Mouse (Mus musculus): ENCODE results near the gene BC049352. TPM values are rescaled to one million over a fixed set of nuclear protein-coding genes. Genes with fewer than 3 reads are reported as not detected.

BC049352 gene
- total and polyA plus RNA-seq, 3 experiments, result 0.23 TPM; not detected in 2

DNA sequence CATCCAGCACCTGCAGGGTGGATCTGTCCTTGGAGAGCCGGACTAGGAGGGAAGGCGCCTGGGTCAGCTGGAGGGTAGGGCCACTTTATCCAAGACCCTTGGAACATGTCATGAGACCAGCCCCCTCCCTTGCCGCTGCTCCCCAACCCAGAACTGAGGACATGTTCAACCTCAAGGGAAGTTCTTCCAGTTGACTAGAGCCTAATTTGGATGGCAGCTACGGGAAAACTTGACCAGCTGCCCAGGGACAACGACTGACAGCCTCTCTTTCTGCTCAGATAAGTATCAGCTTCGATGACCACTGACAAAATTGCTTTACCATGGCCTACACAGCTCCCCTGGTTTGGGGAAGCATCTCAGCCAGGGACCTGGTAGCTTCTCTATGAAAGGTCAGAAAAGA is 1.5 kb downstream of the BC049352 start:
- 75% methylated on average over 6 of the region's 6 CpGs for WGBS
- Histone ChIP-seq H3K27me3 (ENCODE audit: control insufficient read depth, insufficient read depth, low read length) (no peaks in the 10 kb centered on the region), H3K36me3 (ENCODE audit: control insufficient read depth, insufficient read depth, low read length) (no peaks in the 10 kb centered on the region), H3K27ac (no peak overlapping the region), H3K4me3 (no peak overlapping the region), H3K4me1 (ENCODE audit: control insufficient read depth, insufficient read depth, low read length) (no peaks in the 10 kb centered on the region), H3K79me2 (replicated peaks; ENCODE audit: control insufficient read depth, insufficient read depth, low read length) (no peaks in the 10 kb centered on the region), H3K9ac (ENCODE audit: low read depth, low read length) (no peak overlapping the region)
- intact Hi-C loops (cut with DNase I), result no loop called here
- no peak for TF ChIP-seq EP300 (IDR thresholded peaks at IDR 0.05; ENCODE audit: insufficient read depth, low read depth, low read length)
- no peak for TF ChIP-seq CTCF (IDR thresholded peaks at IDR 0.05)
- TF ChIP-seq POLR2A (IDR thresholded peaks at IDR 0.05; ENCODE audit: insufficient read depth, low read depth, low read length), result no peak
- DNase-seq, result no peak

GRCm38 (mm10) chr9:45185250-45185649 is 3.4 kb downstream of the BC049352 start:
- Histone ChIP-seq H3K27me3 (ENCODE audit: control insufficient read depth, insufficient read depth, low read length) (no peaks in the 10 kb centered on the region), H3K36me3 (ENCODE audit: control insufficient read depth, insufficient read depth, low read length) (no peaks in the 10 kb centered on the region), H3K79me2 (replicated peaks; ENCODE audit: control insufficient read depth, insufficient read depth, low read length) (no peaks in the 10 kb centered on the region), H3K4me1 (ENCODE audit: control insufficient read depth, insufficient read depth, low read length) (no peaks in the 10 kb centered on the region), H3K27ac (no peak overlapping the region), H3K4me3 (no peak overlapping the region), H3K9ac (ENCODE audit: low read depth, low read length) (no peak overlapping the region)
- WGBS, result 75% methylated on average over 4 of the region's 4 CpGs
- no peak for DNase-seq
- no peak for TF ChIP-seq CTCF (IDR thresholded peaks at IDR 0.05)
- TF ChIP-seq POLR2A (IDR thresholded peaks at IDR 0.05; ENCODE audit: insufficient read depth, low read depth, low read length), result no peak
- TF ChIP-seq EP300 (IDR thresholded peaks at IDR 0.05; ENCODE audit: insufficient read depth, low read depth, low read length), result no peak
- intact Hi-C loops (cut with DNase I), result no loop called here

- WGBS, result 81% methylated on average over 10 of the region's 10 CpGs
- no peaks in the 10 kb centered on the region for H3K4me1 ChIP-seq (ENCODE audit: control insufficient read depth, insufficient read depth, low read length)
- TF ChIP-seq POLR2A (IDR thresholded peaks at IDR 0.05; ENCODE audit: insufficient read depth, low read depth, low read length) (no peak), CTCF (IDR thresholded peaks at IDR 0.05) (no peak), EP300 (IDR thresholded peaks at IDR 0.05; ENCODE audit: insufficient read depth, low read depth, low read length) (no peak)
- H3K4me3 ChIP-seq, result no peak overlapping the region
- no peak overlapping the region for H3K9ac ChIP-seq (ENCODE audit: low read depth, low read length)
- H3K36me3 ChIP-seq (ENCODE audit: control insufficient read depth, insufficient read depth, low read length), result no peaks in the 10 kb centered on the region
- H3K27ac ChIP-seq, result no peak overlapping the region
- no peaks in the 10 kb centered on the region for H3K79me2 ChIP-seq (replicated peaks; ENCODE audit: control insufficient read depth, insufficient read depth, low read length)
- intact Hi-C loops (cut with DNase I), result no loop called here
- no peaks in the 10 kb centered on the region for H3K27me3 ChIP-seq (ENCODE audit: control insufficient read depth, insufficient read depth, low read length)
- no peak for DNase-seq
Measured at GRCm38 (mm10) chr9:45188570-45189563, 7.1 kb downstream of the BC049352 start.

DNA sequence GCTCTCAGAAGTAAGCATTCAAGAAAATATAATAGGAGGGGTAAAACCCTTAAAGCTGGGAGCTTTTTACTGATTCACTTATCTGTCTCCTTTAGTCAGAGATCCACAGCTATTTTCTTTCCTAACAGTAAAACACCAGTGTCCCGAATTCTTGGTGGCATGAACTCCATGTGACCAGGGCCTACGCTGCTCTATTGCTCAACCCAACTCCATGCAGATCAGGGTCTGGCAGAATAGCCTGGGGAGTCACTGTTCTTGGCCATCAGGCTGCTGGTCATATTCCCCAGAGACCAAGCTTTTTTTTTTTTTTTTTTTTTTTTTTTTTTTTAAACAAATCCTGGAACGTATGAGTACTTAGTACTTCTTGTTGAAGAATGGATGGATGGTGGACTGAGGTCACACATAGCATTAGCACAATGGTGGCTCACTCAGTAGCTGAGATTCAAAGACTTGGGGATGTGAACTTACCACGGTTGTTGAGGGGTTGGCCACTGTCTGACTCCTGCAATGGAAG is 7.9 kb downstream of the BC049352 start:
- Histone ChIP-seq H3K36me3 (ENCODE audit: control insufficient read depth, insufficient read depth, low read length) (no peaks in the 10 kb centered on the region), H3K79me2 (replicated peaks; ENCODE audit: control insufficient read depth, insufficient read depth, low read length) (no peaks in the 10 kb centered on the region), H3K27ac (no peak overlapping the region), H3K4me3 (no peak overlapping the region), H3K9ac (ENCODE audit: low read depth, low read length) (no peak overlapping the region), H3K4me1 (ENCODE audit: control insufficient read depth, insufficient read depth, low read length) (no peaks in the 10 kb centered on the region), H3K27me3 (ENCODE audit: control insufficient read depth, insufficient read depth, low read length) (no peaks in the 10 kb centered on the region)
- 82% methylated on average over 4 of the region's 4 CpGs for WGBS
- DNase-seq, result no peak
- intact Hi-C loops (cut with DNase I), result no loop called here
- no peak for TF ChIP-seq POLR2A (IDR thresholded peaks at IDR 0.05; ENCODE audit: insufficient read depth, low read depth, low read length)
- no peak for TF ChIP-seq CTCF (IDR thresholded peaks at IDR 0.05)
- TF ChIP-seq EP300 (IDR thresholded peaks at IDR 0.05; ENCODE audit: insufficient read depth, low read depth, low read length), result no peak

- intact Hi-C loops (cut with DNase I), result no loop called here
- TF ChIP-seq EP300 (IDR thresholded peaks at IDR 0.05; ENCODE audit: insufficient read depth, low read depth, low read length) (no peak), CTCF (IDR thresholded peaks at IDR 0.05) (no peak), POLR2A (IDR thresholded peaks at IDR 0.05; ENCODE audit: insufficient read depth, low read depth, low read length) (no peak)
- Histone ChIP-seq H3K9ac (ENCODE audit: low read depth, low read length) (no peak overlapping the region), H3K4me1 (ENCODE audit: control insufficient read depth, insufficient read depth, low read length) (no peaks in the 10 kb centered on the region), H3K4me3 (no peak overlapping the region), H3K79me2 (replicated peaks; ENCODE audit: control insufficient read depth, insufficient read depth, low read length) (no peaks in the 10 kb centered on the region), H3K27me3 (ENCODE audit: control insufficient read depth, insufficient read depth, low read length) (no peaks in the 10 kb centered on the region), H3K27ac (no peak overlapping the region), H3K36me3 (ENCODE audit: control insufficient read depth, insufficient read depth, low read length) (no peaks in the 10 kb centered on the region)
- WGBS, result 66% methylated on average over 4 of the region's 4 CpGs
- no peak for DNase-seq
Measured at GRCm38 (mm10) chr9:45195468-45195867, 13.7 kb downstream of the BC049352 start.

Data from heart, adult 2 months (tissue).